Mouse (Mus musculus) liver, embryonic 14.5 days (tissue): ENCODE results near the gene Ppp1r36.

Source experiments
- CTCF ChIP-seq: IDR thresholded peaks from 2 replicates; pipeline ENCODE4 v1.5.1; 2016; ENCODE audit warnings: antibody characterized with exemption, low read depth, control low read depth
- EP300 ChIP-seq: IDR thresholded peaks from 2 replicates; pipeline ENCODE4 v1.6.1; 2016; ENCODE audit warnings: antibody characterized with exemption, low read depth

- TF ChIP-seq CTCF (no peak), EP300 (no peak)
Measured at GRCm38 (mm10) chr12:76476146-76476545, 58.8 kb downstream of the Ppp1r36 start.
